Mouse (Mus musculus): Measurements from ENCODE around the gene Bcl9.

Bcl9 gene

DNA sequence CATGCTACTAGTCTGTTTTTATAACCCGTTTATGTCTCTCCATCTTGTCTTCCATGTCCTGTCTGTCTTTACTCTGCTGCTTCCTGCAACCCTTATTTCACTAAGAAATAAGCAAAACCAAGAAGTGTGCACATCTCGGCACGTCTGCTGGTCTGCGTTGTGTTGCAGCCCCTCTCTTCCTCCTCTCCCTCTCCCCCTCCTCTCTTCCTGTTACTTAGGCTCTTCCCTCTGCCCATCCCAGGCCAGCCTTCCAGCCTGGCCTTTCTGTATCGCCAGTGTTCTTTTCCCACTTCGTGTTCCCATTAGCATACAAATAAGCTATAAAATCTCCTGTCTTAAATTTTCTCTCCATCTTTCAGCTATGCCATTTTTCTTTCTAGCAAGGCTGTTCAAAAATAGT, 117.2 kb downstream of the Bcl9 start:
- no peak for TF ChIP-seq GATA4 (IDR thresholded peaks at IDR 0.05; ENCODE audit: insufficient replicate concordance, low read length)

DNA sequence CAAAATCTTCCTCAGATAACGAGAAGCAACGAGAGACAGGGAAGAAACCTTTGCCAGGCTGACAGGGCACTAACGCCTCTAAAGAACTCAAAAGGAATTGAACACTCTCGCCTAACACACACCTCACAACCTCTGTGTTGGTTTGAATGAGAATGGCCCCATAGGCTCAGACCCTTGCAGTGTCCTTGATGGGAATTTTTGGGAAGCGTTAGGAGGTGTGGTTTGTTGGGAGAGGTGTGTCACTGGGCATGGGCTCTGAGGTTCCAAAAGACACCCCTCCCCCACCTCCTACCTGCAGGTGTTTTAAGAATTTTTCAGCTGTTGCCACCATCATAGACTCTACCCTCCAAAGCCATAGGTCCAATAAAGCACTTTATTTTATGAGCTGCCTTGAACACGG, 118.8 kb downstream of the Bcl9 start:
- TF ChIP-seq GATA4 (IDR thresholded peaks at IDR 0.05; ENCODE audit: insufficient replicate concordance, low read length): no peak

DNA sequence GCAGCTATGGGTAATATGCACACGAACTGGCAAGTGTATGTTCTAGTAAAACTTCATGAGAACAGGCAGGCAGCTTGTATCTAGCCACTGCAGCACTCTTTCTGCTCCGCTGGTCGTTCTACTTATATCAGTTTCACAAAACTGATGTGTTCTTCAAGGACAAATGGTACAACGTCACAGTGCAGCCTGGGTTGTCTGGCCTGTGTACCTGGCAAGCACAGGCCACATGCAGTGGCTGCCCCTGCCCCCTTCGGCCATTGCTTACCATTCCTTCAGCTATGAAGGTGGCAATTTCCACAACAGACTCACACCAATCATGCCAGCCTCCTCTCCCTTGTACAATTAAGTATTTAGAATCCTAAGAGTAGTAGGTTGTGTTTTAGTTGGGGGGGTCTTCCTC, 125.1 kb downstream of the Bcl9 start:
- TF ChIP-seq GATA4 (IDR thresholded peaks at IDR 0.05; ENCODE audit: insufficient replicate concordance, low read length): no peak

DNA sequence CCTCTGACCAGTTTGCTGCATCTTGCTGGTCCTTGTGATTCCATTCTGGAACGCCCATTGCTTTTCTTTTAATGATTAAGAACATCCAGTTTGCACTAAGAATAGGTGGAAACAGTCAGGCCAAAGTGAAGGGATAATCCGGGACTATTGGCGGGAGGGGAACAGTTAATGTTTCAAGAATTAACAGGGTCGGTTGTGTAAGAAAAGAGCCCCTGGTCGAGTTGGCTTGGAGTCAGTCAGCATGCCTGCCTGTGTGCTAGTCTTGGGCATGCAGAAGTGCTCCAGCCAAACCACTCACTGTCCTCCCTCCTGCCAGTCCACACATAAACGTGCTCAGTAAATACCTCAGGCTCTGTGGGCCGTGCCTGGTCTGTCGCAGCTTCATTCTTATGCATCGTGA, 125.5 kb downstream of the Bcl9 start:
- no peak for TF ChIP-seq GATA4 (IDR thresholded peaks at IDR 0.05; ENCODE audit: insufficient replicate concordance, low read length)

DNA sequence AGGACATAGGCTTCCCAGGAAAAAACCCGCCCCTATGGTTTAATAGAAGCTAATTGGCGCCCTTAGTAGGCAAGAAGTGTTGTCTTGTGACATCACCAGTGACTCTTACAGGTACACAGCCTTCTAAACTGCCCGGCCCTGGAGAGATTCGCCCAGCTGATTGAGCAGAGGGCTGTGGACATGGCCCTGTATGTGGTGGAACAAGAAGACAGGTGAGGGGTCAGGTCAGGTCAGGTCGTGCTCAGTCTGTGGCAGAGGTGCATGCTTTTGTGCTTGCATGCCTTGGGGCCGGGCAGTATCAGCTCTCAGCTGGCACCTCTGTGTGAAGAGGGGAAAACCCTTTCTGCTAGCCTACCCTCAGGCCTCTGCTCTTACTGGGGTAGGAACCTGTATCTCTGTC, 126.2 kb downstream of the Bcl9 start:
- no peak for TF ChIP-seq GATA4 (IDR thresholded peaks at IDR 0.05; ENCODE audit: insufficient replicate concordance, low read length)

DNA sequence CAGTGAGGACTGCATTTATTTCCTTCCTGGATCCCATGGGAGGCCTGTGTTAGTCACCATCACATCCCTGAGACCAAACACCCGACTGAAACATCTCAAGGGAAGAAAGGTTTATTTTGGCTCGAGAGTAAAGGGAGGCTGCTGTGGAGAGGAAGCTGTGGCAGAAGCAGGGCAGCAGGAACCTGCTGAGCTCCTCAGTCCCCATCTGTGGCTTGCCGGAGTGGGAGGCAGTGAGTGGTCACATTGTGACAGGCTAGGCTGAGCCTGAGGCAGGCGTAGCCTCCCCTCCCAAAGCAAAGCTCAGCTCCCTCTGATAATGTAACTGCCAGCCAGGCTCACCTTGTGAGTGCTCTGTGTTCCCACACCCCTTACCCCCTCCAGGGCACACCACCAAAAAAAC, 130.6 kb downstream of the Bcl9 start:
- TF ChIP-seq GATA4 (IDR thresholded peaks at IDR 0.05; ENCODE audit: insufficient replicate concordance, low read length): no peak

DNA sequence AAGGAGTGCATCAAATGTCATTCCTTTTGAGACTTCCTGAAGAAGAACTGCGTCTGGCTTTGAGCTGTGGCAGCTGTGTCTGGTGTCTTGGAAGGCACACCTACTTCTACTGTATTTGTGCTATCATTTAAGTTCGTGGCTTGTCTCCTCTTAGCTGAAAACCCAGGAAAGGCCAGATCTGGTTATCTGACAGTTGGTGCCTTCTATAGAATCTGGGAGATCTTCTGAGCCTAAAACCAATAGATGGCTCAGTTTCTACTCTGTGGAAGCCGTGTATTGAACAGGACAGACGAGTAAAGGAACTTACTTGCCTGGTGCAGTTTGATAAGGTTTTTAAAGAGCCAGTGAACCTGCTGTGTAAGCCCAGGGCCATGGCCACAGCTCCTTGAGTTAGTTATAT, 133.2 kb downstream of the Bcl9 start:
- no peak for TF ChIP-seq GATA4 (IDR thresholded peaks at IDR 0.05; ENCODE audit: insufficient replicate concordance, low read length)

DNA sequence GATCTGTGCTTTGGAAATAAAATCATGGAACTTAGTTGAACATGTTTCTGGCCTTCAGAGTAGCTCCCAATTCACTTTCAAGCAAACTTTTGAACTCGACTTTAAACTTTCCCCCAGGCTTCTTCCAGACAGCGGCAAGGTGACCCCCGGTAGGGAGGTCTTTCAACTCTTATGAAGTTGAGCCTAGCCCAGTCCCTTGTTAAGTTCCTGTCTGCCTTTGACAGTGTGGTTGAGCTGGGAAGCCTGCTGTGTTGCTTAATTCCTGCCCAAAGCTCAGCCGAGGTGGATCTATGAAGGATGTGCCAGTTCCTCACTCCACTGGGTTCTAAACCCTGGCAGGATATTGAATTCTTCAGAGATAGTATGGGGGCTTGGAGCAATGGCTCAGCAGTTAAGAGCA, 135.9 kb downstream of the Bcl9 start:
- TF ChIP-seq GATA4 (IDR thresholded peaks at IDR 0.05; ENCODE audit: insufficient replicate concordance, low read length): no peak

DNA sequence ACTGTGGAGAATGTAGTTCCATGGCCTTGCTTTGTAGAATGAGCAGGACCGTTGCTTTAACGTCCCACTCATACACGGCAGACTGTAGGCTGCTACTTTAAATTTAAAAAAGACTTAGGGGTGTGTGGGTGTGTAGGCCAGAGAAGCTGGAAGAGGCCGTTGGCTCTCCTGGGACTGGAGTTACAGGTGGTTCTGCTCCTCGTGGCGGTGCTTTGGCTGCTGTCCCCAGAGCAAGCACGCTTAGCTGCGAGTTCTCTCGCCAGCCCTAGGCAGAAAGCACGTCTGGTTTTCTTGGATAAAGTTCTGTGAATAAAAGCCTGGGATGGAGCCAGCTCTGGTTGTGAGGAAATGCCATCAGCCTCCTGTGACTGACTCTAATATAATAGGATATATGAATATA, 136.8 kb downstream of the Bcl9 start:
- no peak for TF ChIP-seq GATA4 (IDR thresholded peaks at IDR 0.05; ENCODE audit: insufficient replicate concordance, low read length)

DNA sequence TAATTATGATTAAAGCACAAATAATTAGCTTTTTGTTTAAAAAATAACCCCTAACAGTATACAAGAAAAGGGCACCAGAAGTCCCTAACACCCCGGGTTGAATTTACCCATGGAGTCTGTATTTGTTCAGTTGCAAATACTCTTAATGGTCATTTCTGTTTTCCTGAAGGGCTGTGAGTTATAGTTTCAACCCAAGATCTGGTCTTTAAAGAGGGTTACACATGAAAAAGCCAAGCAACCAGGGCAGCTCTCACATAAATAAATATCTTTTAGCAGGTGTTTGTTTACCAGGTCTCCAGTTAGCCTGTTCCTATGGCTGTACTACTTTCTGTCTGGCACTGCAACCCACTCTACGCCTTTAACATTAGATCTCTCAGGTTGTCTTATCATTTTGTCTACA, 137.7 kb downstream of the Bcl9 start:
- TF ChIP-seq GATA4 (IDR thresholded peaks at IDR 0.05; ENCODE audit: insufficient replicate concordance, low read length): no peak

DNA sequence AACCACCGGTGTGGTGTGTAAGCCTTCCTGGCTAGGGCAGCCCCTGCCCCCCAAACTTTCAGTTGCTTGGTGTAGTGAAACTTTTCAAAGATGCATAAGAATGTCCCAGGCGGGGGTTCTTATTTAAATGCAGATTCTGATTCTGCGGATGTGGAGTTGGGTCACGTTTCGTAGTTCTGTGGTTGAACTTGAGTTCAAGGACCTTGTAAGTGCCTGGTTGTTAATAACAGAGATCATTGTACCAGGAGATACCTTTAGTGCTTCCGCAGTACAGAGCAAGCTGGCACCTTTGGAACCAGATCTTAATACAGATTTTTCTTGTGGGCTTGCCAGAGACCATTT, 138.2 kb downstream of the Bcl9 start:
- TF ChIP-seq GATA4 (IDR thresholded peaks at IDR 0.05; ENCODE audit: insufficient replicate concordance, low read length): no peak

DNA sequence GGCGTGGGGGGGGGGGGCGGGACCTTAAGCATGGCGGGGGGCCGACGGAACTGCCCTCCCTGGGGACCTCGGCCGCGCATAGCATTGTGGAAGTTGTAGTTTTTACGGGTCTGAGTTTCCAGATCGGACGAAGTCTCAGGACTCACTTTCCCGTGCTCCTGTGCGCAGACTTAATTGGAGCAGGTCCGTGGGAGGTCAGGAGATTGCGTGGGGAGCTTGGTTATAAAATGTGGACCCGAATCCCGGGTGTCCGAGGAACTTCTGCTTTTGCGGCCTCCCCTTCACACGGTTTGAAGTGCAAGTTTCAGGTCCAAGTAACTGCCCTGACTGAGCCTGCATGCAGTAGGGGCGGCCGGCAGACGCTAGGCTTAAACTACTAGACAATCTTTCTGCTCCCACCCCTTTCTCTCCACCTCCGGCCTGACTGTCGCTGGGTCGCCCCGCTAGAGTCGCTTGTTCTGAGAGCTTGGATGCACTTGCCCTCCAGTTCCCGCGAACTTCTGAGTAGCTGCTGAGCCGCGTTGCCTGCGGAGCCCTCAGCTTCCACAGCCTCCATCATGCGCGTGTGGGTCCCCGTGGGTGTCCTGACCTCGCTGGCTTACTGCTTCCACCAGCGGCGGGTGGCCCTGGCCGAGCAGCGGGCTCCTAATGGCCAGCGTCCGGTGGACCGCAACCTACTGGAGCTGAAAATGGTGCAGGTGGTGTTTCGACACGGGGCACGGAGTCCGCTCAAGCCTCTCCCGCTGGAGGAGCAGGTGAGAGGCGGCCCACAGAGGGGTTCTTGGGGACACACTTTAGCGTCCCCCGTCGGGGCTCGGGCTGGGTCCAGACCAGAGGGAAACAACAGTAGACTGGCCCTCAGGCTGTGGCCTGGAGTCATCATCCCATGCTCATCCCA, 138.9 kb downstream of the Bcl9 start, which contains the start of gene Acp6:
Gene Acp6, plus strand, starts transcription at position 167 of the 898 bp plus-strand sequence.
- peak; percentile 33; the same call in 1 of the 2 replicates for TF ChIP-seq GATA4 (IDR thresholded peaks at IDR 0.05; ENCODE audit: insufficient replicate concordance, low read length)

DNA sequence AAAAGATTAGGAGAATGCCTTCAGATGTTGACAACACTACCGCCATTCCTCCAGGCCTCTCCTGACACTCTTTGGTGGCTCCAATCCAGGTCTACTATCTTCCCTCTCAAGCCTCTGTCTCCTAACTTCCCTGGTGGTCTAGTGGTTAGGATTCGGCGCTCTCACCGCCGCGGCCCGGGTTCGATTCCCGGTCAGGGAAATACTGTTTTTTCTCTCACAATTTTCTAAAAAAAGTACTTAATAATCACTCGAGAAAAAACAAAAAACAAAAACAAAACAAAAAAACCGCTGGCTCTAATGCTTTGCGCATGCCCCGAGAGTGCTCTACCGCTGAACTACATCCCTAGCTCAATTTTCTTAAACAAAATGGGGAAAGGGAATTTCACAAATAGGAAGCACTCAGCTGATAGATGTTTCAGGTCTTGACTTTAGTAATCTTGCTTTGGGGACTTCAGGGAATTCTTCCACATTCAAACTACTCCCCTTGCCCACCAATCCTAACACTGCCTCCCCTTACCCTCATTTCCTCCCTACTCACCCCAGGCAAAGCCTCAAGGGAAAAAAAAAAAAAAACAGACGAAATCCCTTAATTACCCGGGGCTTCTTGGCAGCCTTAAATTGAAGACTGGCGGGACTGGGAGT, 139.6 kb downstream of the Bcl9 start:
- TF ChIP-seq GATA4 (IDR thresholded peaks at IDR 0.05; ENCODE audit: insufficient replicate concordance, low read length): no peak

DNA sequence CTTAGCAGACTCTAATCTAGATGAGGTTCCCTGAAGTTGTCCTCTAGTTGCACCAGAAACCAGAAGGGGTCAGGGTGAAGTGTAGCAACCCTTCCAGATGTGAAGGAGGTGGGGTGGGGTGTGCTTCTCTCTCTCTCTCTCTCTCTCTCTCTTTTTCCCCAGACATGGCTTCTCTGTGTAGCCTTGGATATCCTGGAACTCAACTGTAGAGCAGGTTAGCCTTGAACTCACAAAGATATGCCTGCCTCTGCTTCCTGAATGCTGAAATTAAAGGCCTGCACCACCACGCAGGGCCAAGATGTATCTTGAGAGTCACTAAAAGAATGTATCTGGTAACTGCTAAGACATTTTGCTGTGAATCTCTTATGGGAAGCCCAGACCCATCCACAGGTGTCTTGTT, 140.4 kb downstream of the Bcl9 start:
- no peak for TF ChIP-seq GATA4 (IDR thresholded peaks at IDR 0.05; ENCODE audit: insufficient replicate concordance, low read length)

DNA sequence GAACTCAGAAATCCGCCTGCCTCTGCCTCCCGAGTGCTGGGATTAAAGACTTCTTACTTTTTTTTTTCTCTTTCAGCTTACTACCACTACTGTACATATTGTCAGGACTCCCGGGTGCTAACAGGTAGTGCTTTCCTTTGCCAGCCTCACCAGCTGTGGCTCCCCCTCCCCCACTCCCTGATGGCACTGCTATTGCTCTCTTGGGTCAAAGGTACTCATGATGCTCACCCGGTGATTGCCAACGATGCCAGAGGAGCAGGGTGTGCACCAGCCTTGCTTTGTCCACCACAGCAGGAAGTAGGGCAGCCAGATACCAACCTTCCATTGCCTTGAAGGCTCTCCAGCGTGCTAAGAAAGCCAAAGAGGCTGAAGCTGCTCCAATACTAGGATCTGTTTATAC, 141.3 kb downstream of the Bcl9 start:
- no peak for TF ChIP-seq GATA4 (IDR thresholded peaks at IDR 0.05; ENCODE audit: insufficient replicate concordance, low read length)

Data from liver, adult (tissue).